Mouse (Mus musculus): ENCODE data around the gene Fam161b. TPM values are rescaled to one million over a fixed set of nuclear protein-coding genes. Genes with fewer than 3 reads are reported as not detected.
A peak's percentile ranks its signal among the peaks of the same experiment; 100 is the strongest.
"Not testable (repeated sequence)": the region's sequence is repeated elsewhere in the genome, so short reads cannot be mapped to it uniquely, and the experiment has no call there.

Gene Fam161b
- total RNA-seq, 2 experiments from 2014 or later, result 0.54 to 1.1 TPM

DNA sequence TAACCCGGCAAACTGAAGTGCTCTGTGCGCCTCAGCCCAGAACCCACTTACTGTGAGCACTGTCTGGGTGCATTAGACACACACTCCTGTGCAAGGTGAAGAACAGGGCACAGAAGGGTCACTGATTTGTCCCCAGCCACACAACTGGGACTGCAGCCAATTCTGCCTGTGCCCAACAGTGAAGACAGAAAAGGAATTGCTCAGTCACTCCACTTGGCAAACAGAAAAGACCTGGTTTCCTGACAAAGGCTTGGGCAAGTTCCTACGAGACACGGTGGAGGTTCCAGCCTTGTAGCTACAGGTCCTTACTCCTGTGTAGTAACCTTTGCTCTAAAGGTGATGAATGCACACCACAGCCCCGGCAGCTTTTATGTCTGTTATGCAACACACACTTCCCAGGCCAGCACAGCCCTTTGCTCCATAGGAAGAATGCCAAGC lies 23.0 kb upstream of the Fam161b start:
- no peak for DNase-seq
- intact Hi-C loops (cut with DNase I), result no loop called here

DNA sequence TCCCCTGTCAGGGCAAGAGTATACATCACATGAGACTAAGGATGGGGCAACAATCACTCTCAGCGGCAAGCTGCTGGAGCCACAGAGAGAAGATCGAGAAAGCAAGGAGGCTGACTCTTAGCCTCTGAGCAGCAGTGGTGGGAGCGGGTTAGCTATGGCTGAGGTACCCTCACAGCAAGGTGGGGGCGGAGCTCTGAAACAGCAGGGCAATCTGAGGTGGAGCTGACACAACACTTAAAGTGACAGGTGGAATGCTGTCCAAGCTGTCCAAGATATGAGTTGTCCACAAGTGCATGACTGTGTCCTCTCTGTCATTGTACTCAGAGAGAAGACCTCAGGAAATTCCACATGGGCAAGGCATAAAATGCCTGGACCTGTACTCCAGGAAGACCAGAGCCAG lies 20.7 kb upstream of the Fam161b start:
- DNase-seq, result no peak
- intact Hi-C loops (cut with DNase I), result no loop called here

DNA sequence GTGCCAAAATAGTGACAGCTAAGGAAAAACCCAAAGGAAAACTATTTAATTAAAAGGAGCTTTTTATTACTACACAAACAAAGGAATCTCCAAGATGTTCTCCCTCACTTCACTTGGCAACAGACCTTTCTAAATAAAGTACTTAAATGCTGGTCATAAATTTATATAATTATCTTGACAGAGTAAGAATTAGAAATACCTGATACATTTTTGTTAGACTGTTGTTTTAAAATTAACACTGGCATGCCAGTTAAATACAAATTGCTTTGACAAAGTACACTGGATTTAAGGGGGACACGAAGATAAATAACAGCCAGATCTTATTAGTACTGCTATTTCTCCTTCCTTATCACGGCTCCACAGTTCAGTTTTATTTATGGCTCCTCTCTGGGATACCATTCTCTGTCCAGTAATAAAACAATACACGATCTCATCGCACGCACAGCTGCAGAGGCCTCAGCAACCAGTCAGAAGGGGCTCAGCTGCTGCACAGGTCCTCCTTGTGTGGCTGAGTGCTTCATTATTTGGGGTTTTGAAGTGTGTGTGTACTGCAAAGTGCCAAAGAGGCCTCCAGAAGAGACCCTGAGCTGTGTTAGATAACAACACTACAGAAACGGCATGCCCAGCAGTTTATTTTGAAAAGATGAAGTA lies 12.3 kb upstream of the Fam161b start:
- intact Hi-C loops (cut with DNase I), result no loop called here
- no peak for DNase-seq

DNA sequence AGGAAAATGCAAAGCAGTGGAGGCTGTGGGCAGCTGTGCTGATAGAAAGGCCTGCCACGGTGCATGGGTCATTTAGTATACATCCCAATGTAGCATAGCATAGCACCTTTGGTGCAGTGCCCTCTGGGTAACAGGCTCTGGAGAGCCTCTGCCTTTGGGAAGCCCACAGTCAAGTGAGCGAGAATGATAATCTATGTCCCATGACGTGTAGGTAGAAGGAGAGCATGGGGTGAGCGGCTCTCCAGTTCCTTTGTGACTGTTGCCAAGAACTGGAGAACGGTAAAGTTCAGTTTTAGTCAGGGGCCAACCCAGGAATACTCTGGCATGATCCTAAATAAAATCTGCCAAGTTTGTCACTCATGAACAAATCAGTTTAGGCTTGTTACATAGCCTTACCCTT lies 10.0 kb upstream of the Fam161b start:
- no peak for DNase-seq
- intact Hi-C loops (cut with DNase I), result no loop called here

DNA sequence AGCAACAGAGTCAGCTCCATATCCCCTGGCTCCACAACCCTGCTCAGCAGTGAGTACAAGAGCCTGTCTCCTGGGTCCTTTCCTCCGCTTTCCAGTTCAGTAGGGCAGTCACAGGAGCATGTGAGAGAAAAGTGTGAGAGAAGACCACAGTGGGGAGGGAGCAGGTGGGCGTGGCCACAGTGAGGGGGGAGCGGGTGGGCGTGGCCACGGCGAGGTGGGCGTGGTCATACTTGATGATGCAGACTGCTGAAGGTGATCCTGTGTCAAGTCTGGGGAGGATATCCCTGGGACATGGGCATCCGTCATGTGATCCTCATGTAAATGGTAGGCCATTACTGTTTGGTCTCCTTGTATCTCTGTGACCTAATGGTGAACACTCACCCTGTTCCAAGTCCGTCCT lies 5.3 kb upstream of the Fam161b start:
- intact Hi-C loops (cut with DNase I), result no loop called here
- DNase-seq, result no peak

DNA sequence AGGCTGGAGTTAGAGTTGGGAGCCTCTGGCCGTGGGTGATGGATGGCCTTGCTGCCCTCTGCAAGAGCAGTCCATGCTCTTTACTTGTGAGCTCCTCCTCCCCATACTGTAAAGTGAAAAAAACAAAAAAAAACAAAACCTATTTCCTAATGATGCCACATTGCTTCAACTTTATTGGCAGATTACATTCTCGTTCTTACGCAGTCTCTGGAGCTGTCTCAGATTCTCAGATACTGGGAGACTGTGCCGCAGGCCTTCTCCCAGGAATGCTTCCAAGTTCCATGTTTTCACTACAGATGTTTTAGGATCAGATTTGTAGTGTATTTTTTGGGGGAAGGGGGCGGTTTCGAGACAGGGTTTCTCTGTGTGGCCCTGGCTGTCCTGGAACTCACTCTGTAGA lies 3.5 kb upstream of the Fam161b start:
- intact Hi-C loops (cut with DNase I), result no loop called here
- no peak for DNase-seq

DNA sequence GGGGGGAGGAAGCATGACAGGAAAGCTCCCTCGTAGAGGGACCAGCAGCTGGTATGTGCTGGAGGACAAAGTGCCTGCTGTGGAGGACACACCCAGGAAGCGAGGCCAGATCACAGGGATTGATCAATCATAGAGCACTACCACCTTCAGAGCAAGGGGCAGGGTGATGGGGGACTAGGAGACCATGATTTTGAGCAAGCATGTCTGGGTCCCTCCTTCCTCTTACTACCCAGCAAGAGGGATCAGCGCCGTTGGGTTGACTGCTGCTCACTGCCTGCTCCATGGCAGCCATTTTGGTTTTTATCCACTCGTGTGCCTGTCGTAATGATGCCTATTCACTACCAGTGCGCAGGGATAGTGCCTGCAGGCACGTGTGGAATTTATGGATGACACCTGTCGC lies 2.7 kb upstream of the Fam161b start:
- no peak for DNase-seq
- intact Hi-C loops (cut with DNase I), result no loop called here

DNA sequence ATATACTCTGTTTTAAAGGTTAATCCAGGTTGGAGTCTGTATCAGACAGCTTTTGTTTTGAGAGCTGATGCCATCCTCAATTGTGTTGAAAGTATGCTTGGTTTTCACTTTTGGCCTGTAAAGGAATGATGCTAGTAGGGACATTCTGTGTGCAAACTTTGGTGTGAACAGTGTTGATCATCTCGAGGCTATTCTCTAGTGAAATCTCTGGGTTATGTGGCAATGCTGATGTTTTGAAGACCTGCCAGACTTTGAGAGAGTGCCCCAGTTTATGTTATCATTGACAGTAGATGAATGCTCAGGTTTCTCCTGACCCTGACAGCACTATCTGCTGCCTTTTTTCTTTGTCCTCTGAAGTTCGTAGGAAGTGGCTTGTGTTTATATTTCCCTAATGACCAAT lies 1.2 kb upstream of the Fam161b start:
- DNase-seq, result no peak
- intact Hi-C loops (cut with DNase I), result no loop called here

DNA sequence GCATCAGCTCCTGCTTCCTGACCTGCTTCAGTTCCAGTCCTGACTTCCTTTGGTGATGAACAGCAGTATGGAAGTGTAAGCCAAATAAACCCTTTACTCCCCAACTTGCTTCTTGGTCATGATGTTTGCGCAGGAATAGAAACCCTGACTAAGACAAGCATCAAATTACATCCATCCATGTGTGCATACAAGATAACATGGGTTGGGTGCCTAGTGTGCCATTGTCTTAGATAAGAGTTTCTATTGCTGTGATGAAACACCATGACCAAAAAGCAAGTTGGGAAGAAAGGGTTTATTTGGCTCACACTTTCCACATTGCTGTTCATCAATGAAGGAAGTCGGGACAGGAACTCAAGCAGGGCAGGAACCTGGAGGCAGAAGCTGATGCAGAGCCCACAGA lies 2.9 kb downstream of the Fam161b start:
- intact Hi-C loops (cut with DNase I); DNase-seq: not testable (repeated sequence)

DNA sequence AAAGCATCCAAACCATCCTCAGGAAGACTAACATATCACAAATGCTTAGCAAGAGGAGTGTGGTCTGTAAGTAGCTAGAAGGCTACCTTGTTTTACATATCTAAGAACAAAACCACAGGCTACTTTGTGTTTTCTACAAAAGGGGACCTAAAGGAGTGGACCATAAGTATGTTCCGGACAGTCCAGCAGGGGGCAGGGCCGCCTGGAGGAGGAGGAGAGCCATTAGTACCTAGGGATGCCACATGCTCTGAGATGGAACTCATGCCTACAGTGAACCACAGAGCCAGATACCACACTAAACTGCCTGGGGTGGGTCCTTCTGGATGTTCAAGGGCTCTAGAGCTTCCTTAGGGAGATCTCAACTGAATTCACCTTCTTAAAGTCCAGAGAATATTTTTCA lies 14.4 kb downstream of the Fam161b start:
- intact Hi-C loops (cut with DNase I), result no loop called here

DNA sequence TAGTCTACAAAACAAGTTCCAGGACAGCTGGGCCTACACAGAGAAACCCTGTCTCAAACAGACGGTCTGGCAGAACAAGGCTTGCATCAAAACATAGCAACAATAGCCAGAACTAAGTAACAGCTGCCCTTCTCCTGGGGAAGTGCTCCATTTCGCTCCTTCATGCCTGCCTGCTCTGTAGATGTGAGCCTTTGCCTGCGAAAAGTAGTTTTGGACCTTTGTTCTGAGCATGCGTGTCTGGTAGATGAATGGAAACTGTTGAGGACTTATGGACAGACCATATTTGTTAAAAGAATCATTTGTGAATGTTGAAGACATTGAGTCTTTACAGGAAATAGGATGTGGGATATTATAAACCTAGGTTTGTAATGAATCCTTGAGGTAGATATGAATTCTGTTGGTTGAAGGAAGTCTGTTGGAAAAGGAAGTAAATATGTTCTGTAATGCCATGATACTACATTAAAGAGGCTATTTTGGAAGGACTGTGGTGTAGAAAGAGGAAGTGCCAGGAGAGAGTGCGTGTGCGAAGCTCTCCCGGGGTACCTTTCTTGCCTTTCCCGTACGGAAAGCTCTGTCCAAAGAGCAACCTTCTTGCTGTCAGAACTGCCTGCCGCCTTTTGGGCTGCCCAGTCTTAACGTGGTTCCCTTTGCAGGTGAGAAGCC lies 24.5 kb downstream of the Fam161b start:
- intact Hi-C loops (cut with DNase I), result no loop called here
- DNase-seq, result no peak

More for the DNA sequence above, 14.4 kb downstream of the Fam161b start:
- DNase-seq, result no peak

DNA sequence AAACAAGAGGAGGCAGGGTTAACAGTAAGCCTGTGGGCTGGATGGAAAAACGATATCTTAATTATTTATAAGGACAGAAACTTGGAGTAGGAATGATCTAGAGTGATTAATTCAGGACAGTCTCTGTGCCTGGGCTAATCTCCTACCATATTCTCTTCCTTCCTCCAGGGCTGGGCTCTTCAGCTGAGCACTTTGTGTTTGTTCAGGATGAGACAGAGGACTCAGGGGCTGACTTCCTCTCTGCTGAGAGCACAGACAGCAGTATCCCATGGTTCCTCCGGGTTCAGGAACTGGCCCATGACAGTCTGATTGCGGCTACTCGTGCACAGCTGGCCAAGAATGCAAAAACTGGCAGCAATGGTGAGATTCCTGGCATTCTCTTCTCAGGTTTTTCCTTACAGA lies 34.5 kb downstream of the Fam161b start:
- no peak for DNase-seq
- intact Hi-C loops (cut with DNase I), result no loop called here

DNA sequence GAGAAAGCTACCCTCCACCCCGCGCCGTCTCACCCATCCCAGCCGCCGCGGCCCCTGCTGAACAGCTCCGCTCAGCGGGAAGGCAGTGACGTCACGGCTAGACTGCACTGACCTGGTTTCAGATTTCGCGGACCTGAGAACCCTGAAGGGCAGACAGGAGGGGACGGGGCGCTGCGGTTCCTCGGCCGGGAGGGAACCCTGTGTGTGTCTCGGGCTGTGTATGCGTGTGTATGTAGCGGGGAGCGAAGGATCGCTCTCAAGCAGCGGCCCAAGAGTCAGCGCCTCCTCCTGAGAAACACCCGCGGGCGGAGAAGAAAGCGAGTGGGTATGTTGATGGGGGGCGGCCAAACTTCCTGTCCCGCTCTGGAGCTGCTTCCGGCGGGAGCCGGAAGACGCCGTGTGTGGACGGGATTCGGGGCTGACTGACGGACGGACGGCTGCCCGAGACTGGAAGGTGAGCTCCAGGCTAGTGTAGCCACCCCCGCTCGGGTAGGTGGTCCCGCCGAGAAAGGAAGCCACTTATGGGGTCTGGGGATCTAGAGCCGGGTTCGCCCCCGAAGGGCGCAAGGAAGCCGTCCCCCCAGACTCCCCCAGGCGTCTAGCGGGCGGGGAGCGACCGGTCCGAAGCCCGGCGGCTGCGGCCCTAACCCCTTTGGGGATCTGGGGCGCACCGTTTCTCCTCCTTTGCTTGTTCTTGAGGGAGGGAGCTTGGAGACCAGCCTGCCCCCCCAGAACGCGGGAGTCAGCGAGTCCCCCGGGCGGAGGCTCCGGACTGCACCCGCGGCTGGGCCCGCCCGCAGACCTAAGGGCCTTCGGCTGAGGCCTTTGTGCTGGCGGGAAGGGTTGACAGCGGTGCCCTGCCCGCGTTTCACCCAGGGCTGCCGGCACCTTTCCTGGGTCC lies 44.7 kb downstream of the Fam161b start, which contains the start of gene Zfp410:
Gene Zfp410 (plus strand): TSS at position 132 of the 901 bp plus-strand sequence.
- peak; percentile 78 to 81 for DNase-seq

DNA sequence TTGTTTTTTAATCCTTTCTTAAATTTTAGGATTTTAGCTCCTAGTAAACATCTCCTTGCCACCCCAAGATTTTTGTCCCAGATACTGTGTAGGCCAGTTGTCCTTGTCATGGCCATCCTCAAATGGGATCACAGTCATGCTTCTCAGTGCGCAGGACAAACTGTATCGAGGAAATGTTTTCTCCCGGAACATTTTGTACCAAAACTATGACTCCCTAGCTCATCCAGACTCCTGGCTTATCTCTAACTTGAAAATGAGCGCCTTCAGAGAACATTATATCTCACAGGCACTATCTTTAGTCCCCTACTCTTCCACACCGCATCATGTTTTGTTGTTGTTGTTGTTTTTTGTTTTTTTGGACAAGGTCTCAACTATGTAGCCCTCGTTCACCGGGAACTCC lies 45.6 kb downstream of the Fam161b start:
- intact Hi-C loops (cut with DNase I), result no loop called here
- DNase-seq, result no peak

More for the DNA sequence above, 44.7 kb downstream of the Fam161b start, which contains the start of gene Zfp410:
- intact Hi-C loops (cut with DNase I), result no loop called here

DNA sequence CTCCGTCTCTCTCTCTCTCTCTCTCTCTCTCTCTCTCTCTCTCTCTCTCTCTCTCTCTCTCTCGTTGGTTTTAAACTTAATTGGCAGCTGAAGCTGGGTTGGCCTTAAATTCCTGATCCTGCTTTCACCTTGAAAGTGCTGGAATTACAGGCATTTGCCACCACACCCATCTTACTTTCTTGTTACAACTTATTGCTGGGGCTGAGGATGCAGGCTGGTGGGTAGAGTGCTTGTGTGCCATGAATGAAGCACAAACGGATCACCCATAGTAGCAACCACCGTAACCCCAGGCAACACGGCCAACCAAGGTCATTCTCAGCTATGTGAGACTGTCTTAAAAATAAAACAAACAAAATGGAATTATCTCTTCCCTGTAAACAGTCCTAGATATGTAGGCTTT lies 50.3 kb downstream of the Fam161b start:
- intact Hi-C loops (cut with DNase I), result no loop called here

DNA sequence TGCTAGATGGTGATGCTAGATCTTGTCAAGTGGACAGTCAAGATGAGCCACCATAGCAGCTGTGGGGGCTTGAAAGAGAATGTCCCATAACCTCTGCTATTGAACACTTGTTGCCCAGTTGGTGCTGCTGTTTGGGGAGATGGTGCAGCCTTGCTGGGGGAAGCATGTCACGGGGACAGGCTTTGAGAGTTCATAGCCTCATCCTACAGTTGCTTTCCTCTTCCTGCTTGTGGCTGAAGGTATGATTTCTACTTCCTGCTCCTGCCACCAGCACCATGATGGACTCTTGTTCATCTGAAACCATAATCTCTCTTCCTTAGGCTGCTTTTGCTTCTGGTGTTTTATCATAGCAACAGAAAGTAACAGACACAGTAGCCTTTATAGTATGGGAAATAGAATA lies 57.1 kb downstream of the Fam161b start:
- DNase-seq, result no peak
- intact Hi-C loops (cut with DNase I), result no loop called here

More for the DNA sequence above, 50.3 kb downstream of the Fam161b start:
- DNase-seq, result no peak

DNA sequence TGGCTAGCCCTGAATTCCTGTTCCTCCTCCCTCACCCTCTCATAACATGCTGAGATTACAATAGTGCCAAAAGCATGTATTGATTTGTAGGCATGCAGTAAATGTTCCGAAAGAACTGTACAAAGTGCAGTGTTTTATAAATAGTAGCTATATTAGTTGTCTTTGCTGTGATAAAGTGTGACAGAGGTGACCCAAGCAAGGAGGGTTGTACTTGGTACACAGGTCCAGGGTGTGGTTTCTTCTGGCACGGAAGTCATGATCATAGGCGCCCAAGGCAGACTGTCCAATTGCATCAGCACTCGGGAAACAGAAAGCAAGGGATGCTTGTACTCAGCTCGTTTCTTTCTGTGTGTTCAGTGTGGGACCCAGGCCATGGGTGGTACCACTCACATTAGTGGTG lies 57.5 kb downstream of the Fam161b start:
- DNase-seq, result no peak
- intact Hi-C loops (cut with DNase I), result no loop called here

DNA sequence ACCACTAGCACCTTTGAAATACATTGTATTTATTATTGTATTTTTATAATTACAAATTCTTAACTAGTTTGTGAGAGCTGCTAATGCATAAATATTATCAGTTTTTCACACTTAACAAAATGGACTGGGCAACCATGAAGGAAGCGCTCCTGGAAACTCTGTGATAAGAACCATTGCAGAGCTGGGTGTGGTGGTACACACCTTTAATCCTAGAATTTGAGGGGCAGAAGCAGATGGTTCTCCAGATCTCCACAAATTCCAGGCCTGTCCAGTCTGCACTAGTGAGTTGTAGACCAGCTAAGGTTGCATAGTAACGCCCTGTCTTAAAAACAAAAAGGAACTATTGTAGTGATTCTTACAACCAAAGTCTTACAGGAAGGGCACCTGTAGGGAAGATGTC lies 62.4 kb downstream of the Fam161b start:
- DNase-seq, result no peak
- intact Hi-C loops (cut with DNase I), result no loop called here

DNA sequence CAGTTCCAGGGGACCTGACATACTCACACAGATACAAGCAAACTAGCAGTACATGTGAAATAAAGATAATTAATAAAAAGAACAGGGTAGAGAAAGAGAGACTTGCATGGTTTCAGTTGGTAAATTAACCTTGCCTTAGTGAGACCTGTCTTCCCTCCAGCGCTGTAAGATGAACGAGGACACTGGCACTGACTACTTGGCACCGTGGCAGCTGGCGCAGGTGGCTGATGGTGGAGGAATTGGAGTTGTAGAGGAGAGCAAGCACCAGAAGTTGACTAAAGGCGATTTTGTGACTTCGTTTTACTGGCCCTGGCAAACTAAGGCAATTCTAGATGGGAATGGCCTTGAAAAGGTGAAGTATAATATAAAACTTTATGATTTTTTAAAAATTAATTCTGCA lies 63.8 kb downstream of the Fam161b start:
- intact Hi-C loops (cut with DNase I), result no loop called here
- DNase-seq, result peak; percentile 16 to 30

Data from gastrocnemius, postnatal 36 days (tissue).